Mouse (Mus musculus) hindbrain, embryonic 10.5 days (tissue): ENCODE data around the gene Arl5c. TPM values are rescaled to one million over a fixed set of nuclear protein-coding genes. Genes with fewer than 3 reads are reported as not detected.

Source experiments
- DNase-seq: peaks from one replicate; pipeline ENCODE4 v3.0.0-alpha.2; 2017; ENCODE audit warnings: low spot score
- H3K27ac ChIP-seq: fragments of 300-500 bp; sonication (generic); 2 replicates; pipeline ENCODE4 v1.5.1; 2016; ENCODE audit warnings: mild to moderate bottlenecking, moderate library complexity
- H3K27me3 ChIP-seq: fragments of 300-500 bp; sonication (generic); 2 replicates; pipeline ENCODE4 v1.6.1; 2016; ENCODE audit warnings: mild to moderate bottlenecking; ENCODE audit not compliant: poor library complexity, insufficient read depth, severe bottlenecking
- H3K36me3 ChIP-seq: fragments of 300-500 bp; sonication (generic); 2 replicates; pipeline ENCODE4 v1.6.1; 2016; ENCODE audit warnings: mild to moderate bottlenecking, moderate library complexity
- H3K4me1 ChIP-seq: fragments of 300-500 bp; sonication (generic); replicated peaks from 2 replicates; pipeline ENCODE4 v1.6.1; 2016; ENCODE audit warnings: mild to moderate bottlenecking
- H3K4me3 ChIP-seq: fragments of 300-500 bp; sonication (generic); 2 replicates; pipeline ENCODE4 v1.5.1; 2016; ENCODE audit warnings: mild to moderate bottlenecking, moderate library complexity
- H3K9me3 ChIP-seq: fragments of 300-500 bp; sonication (generic); 2 replicates; pipeline ENCODE4 v1.6.1; 2016; ENCODE audit warnings: mild to moderate bottlenecking, moderate library complexity
- WGBS: fragments of 180-500 bp; shearing (Covaris S2); methylation state at CpG from one replicate; pipeline ENCODE4 v1.1.7; 2016; 5-methylcytosine and 5-hydroxymethylcytosine counted together
- polyA plus RNA-seq: library from polyadenylated mRNA; unstranded; fragments of >200 nt; fragmentation: Nextera tagmentation; extraction: Ambion mirVana; gene quantifications from 2 replicates; pipeline ENCODE4 v1.2.1, GENCODE M21; 2016

The Arl5c gene
- polyA plus RNA-seq, 1 experiment from 2014 or later: 13.3 TPM

DNA sequence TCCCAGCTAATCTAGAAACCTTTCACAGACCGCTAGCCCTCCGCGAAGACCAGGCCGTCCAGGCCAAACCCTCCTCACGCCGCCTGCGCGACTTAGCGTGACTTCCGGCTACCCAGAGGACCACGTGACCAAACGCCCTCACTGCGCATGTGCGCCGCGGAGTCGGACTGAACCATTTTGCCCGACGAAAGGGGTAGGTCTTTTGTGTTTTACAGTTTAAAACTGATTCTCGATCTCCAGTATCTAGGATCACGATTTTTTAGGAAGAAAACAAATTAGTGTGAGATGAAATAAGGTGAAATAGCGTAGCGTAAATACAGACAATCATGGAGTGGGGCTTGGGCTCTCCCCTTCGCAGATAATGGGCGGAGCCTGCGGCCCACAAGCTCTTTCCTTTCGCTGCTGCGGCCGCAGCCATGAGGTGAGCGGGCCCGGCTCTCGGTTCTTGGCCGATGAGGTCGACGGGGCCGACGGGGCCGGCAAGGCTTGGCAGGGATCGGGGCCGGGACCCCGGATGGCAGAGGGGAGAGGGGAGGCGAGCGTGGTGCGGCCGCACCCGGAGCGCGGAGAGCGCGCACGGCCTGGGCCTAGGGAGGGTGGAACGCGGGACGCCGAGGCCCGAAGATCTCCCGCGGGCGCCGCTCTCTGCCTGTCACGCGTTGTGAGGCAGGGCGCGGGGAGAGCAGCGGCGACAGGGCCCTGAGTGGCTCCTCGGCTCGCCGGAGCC lies 30.8 kb upstream of the Arl5c start, which contains the start of gene Rpl19:
TSS of gene Rpl19 (plus strand) at position 141 of the 727 bp plus-strand sequence.
- peak within 1 kb of the TSS; percentile 97 for H3K27ac ChIP-seq
- peaks cover 44% of the 10 kb centered on the region for H3K4me1 ChIP-seq
- under 1% methylated on average over 69 of the region's 69 CpGs for WGBS

GRCm38 (mm10) chr11:98026248-98026569 lies 30.2 kb upstream of the Arl5c start:
- peaks cover 49% of the 10 kb centered on the region for H3K4me1 ChIP-seq
- peaks cover 34% of the 10 kb centered on the region for H3K36me3 ChIP-seq

More for the DNA sequence above, 30.8 kb upstream of the Arl5c start, which contains the start of gene Rpl19:
- H3K27me3 ChIP-seq: peaks cover 2% of the 10 kb centered on the region; the same call in 1 of the 2 replicates
- peak; percentile 91 for DNase-seq
- H3K36me3 ChIP-seq: peaks cover 36% of the 10 kb centered on the region
- no peaks in the 10 kb centered on the region for H3K9me3 ChIP-seq
- H3K4me3 ChIP-seq: peak within 1 kb of the TSS; percentile 95

GRCm38 (mm10) chr11:98024516-98024915 lies 28.5 kb upstream of the Arl5c start:
- WGBS: 95% methylated on average over 3 of the region's 3 CpGs
- no peak overlapping the region for H3K27ac ChIP-seq
- H3K9me3 ChIP-seq: no peaks in the 10 kb centered on the region
- no peak for DNase-seq
- H3K27me3 ChIP-seq: peaks cover 23% of the 10 kb centered on the region
- peaks cover 17% of the 10 kb centered on the region for H3K36me3 ChIP-seq
- peaks cover 66% of the 10 kb centered on the region for H3K4me1 ChIP-seq
- no peak overlapping the region for H3K4me3 ChIP-seq

More at GRCm38 (mm10) chr11:98026248-98026569, 30.2 kb upstream of the Arl5c start:
- 8% methylated on average over 15 of the region's 15 CpGs for WGBS
- no peak for DNase-seq
- no peaks in the 10 kb centered on the region for H3K9me3 ChIP-seq
- peak overlapping the region; percentile 97 for H3K27ac ChIP-seq
- peaks cover 7% of the 10 kb centered on the region for H3K27me3 ChIP-seq
- peak overlapping the region; percentile 95 for H3K4me3 ChIP-seq

- H3K4me1 ChIP-seq: peaks cover 70% of the 10 kb centered on the region
- DNase-seq: peak; percentile 87
- no peaks in the 10 kb centered on the region for H3K9me3 ChIP-seq
- H3K36me3 ChIP-seq: peaks cover 6% of the 10 kb centered on the region
- H3K27me3 ChIP-seq: peaks cover 23% of the 10 kb centered on the region
- peak within 1 kb of the TSS; percentile 94 for H3K27ac ChIP-seq
- peak within 1 kb of the TSS; percentile 80 for H3K4me3 ChIP-seq
- under 1% methylated on average over 52 of the region's 52 CpGs for WGBS
These were observed 26.8 kb upstream of the Arl5c start, which contains the start of gene Cacnb1 for GRCm38 (mm10) chr11:98022555-98023371. TSS of gene Cacnb1 (minus strand) at chr11:98023034.

- peaks cover 66% of the 10 kb centered on the region for H3K4me1 ChIP-seq
- H3K36me3 ChIP-seq: peaks cover 12% of the 10 kb centered on the region
- under 1% methylated on average over 23 of the region's 23 CpGs for WGBS
- peaks cover 23% of the 10 kb centered on the region for H3K27me3 ChIP-seq
- no peaks in the 10 kb centered on the region for H3K9me3 ChIP-seq
- peak overlapping the region; percentile 94 for H3K27ac ChIP-seq
- peak overlapping the region; percentile 80 for H3K4me3 ChIP-seq
- no peak for DNase-seq
These were observed 26.2 kb upstream of the Arl5c start for GRCm38 (mm10) chr11:98022253-98022554.

DNA sequence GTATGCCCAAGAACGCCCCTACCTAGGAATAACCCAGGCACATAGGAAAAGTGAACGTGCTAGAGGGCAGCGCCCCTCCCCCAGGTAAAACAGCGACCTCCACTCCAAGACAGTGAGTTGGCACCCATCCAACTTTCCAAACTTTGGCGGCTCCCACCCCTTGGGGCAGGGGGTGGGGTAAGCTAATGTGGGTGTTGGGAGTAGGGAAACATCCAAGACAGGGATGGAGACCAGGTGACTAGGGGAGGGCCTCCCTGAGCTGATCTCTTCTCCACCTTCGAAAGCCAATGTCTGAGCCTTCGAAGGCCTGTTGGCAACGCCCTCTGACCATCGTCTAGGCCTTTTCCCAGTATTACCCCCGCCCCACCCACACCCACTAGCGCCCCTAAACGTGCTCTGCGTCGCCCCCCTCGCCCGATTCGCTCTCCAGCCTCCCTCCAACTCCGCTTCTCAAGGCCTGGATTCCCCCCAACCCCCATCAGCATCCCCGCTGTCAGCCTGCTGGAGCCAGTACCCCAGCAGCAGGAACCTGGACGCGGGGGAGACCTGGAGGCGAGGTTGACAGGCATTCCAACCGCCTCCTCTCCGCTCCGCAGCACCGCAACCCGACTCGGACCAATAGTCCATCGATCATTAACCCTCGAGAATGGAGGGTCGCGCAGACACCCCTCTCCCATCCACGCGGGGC lies 25.7 kb upstream of the Arl5c start:
- Histone ChIP-seq H3K27ac (peak overlapping the region; percentile 94), H3K4me3 (peak overlapping the region; percentile 80), H3K9me3 (no peaks in the 10 kb centered on the region), H3K36me3 (peaks cover 16% of the 10 kb centered on the region), H3K4me1 (peaks cover 66% of the 10 kb centered on the region), H3K27me3 (peaks cover 23% of the 10 kb centered on the region)
- WGBS: 3% methylated on average over 34 of the region's 34 CpGs
- DNase-seq: peak; percentile 59

GRCm38 (mm10) chr11:98021118-98021517 lies 25.1 kb upstream of the Arl5c start:
- Histone ChIP-seq H3K36me3 (peaks cover 22% of the 10 kb centered on the region), H3K4me1 (peaks cover 64% of the 10 kb centered on the region), H3K9me3 (no peaks in the 10 kb centered on the region), H3K27me3 (peaks cover 23% of the 10 kb centered on the region), H3K27ac (0 out of 2 replicates have a peak overlapping the region, but pooled peaks have one; percentile 94), H3K4me3 (peak overlapping the region; percentile 80)
- DNase-seq: no peak
- 56% methylated on average over 2 of the region's 2 CpGs for WGBS

- Histone ChIP-seq H3K36me3 (peaks cover 26% of the 10 kb centered on the region), H3K27ac (peak overlapping the region; percentile 64; the same call in 1 of the 2 replicates), H3K9me3 (no peaks in the 10 kb centered on the region), H3K4me3 (peak overlapping the region; percentile 80; the same call in 1 of the 2 replicates), H3K4me1 (peaks cover 60% of the 10 kb centered on the region), H3K27me3 (peaks cover 23% of the 10 kb centered on the region)
- WGBS: 68% methylated on average over 1 of the region's 1 CpGs
- no peak for DNase-seq
These were observed 24.7 kb upstream of the Arl5c start for GRCm38 (mm10) chr11:98020710-98021109.

DNA sequence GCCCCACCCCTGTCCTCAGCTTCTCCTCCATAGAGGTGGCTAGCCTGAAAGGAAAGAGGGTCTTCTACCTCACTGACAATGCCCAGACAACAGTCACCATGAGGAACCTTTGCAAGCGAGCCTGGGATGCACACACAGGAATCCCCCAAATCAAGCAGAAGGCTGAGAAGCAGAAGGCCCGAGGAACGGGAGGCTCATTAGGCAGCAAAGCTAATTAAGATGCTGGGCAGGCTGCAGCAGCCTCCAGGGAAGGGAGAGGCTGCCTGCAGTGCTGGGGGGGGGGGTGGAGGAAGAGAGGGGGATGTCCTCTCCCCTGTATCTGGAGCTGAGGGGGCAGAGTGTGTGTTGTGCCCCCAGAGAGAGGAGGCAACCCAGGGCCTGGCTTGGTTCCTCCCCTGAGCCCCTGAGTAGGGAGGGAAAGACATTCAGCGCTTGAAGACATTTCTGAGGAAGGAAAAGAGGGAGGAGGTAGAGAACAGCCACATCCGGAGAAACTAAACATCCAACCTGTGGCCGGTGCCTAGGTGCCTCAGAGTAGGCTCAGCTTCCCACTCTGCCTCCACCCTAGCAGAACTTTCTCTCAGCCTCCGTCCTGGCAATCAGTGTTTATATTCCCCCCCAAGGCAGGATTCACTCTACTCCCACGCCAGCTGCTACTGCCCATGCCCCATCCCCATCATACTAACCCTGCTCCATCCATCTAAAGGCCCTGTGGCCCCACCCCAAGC lies 24.1 kb upstream of the Arl5c start:
- Histone ChIP-seq H3K9me3 (no peaks in the 10 kb centered on the region), H3K4me1 (peaks cover 58% of the 10 kb centered on the region), H3K4me3 (peak overlapping the region; percentile 20; the same call in 1 of the 2 replicates), H3K27me3 (peaks cover 23% of the 10 kb centered on the region), H3K36me3 (peaks cover 33% of the 10 kb centered on the region), H3K27ac (peak overlapping the region; percentile 64; the same call in 1 of the 2 replicates)
- DNase-seq: no peak
- WGBS: 37% methylated on average over 8 of the region's 8 CpGs

DNA sequence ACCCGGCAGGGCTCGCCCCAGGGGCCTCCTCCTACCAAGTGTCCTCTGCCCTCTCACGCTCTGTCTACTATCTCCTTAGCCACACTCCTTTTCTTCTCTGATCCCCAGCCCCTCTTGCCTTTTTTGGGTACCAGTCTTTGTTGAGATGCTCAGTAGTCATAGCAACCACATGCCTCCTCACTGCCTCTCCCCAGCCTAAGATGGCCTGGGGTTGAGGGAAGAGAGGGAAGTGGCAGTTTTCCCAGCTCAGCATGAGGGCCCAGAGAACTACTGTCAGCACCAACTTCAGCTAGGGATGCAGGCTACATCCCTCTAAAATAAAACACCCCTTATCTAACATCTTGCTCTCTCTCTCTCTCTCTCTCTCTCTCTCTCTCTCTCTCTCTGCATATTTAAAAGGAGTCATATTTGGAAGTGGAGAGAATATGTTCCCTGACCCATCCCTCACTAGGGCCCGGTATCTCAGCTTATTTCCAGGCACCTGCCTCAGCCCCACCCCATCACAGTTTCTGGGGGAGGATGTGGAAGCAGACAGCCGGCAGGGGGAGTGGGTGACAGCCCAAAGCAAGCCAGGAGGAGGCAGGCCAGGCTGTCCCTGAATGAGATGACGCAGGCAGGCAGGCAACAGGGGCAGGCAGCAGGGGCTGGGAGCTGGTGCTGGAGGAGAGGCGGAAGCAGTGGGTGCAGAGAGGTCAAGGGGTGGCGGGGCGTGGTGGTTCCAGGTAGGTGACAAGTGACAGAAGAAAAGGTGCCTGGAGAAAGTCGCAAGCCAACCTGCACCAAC lies 23.1 kb upstream of the Arl5c start:
- peaks cover 42% of the 10 kb centered on the region for H3K36me3 ChIP-seq
- H3K27ac ChIP-seq: peak overlapping the region; percentile 64; the same call in 1 of the 2 replicates
- DNase-seq: no peak
- peak overlapping the region; percentile 20; the same call in 1 of the 2 replicates for H3K4me3 ChIP-seq
- WGBS: 29% methylated on average over 10 of the region's 10 CpGs
- peaks cover 23% of the 10 kb centered on the region for H3K27me3 ChIP-seq
- H3K4me1 ChIP-seq: peaks cover 58% of the 10 kb centered on the region
- no peaks in the 10 kb centered on the region for H3K9me3 ChIP-seq

DNA sequence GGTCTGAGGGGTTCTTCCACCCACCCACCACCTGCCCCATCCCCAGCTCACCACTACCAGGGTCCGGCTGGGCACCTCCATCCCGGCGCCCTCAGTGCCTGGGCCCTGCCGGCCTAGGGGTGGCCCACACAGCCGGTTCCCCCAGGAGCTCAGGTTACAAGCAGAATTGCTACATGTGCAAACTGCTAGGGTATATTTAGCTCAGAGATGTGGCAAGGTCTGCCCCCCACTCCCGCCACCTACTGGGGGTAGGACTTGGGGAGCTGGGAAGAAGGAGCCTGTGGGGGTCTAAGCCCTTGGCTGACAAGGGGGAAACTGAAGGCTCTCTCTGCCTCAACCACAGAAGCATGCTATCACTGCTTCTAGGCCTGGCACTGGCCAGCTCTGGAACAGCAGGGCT lies 22.2 kb upstream of the Arl5c start:
- Histone ChIP-seq H3K27ac (0 out of 2 replicates have a peak overlapping the region, but pooled peaks have one; percentile 6), H3K36me3 (peaks cover 45% of the 10 kb centered on the region), H3K4me1 (peaks cover 53% of the 10 kb centered on the region), H3K27me3 (peaks cover 23% of the 10 kb centered on the region), H3K9me3 (no peaks in the 10 kb centered on the region), H3K4me3 (no peak overlapping the region)
- 70% methylated on average over 6 of the region's 6 CpGs for WGBS
- DNase-seq: no peak
